Mouse (Mus musculus) stomach, postnatal 0 days (tissue): ENCODE results near the gene Clps.

ENCODE experiments used
- CTCF ChIP-seq: IDR thresholded peaks from 2 replicates; pipeline ENCODE4 v1.5.1; 2016; ENCODE audit warnings: antibody characterized with exemption, low read depth, mild to moderate bottlenecking, moderate library complexity
- EP300 ChIP-seq: optimal IDR thresholded peaks from 2 replicates; pipeline ENCODE3; 2016; ENCODE audit warnings: antibody characterized with exemption

DNA sequence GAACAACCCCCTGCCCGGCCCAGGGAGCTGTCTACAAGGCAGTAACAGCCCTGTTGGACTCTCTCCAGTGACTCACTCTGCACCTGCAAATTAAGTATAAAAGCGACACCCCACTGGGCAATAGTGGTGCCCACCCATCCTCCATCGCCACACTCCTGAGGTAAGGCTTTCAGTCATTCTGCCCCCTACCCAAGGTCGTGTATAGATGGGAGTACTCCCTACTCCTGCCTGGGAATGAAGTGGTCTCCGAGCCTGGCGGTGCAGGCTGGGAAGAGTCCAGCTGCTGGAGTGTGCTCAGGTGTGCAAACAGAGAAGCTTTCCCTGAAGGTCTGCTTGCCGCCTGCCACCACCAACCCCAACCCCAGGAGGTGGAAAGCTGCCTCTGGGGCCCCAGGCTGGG lies 1.0 kb upstream of the Clps start:
- TF ChIP-seq CTCF (no peak), EP300 (no peak)
